Mouse (Mus musculus) lung, postnatal 4 days (tissue): Measurements from ENCODE around the gene B3gnt7.

ENCODE experiments used
- DNase-seq, 2 experiments: peaks; one replicate each; pipeline ENCODE4 v3.0.0; 2021

The B3gnt7 gene

GRCm38 (mm10) chr1:86345956-86346355 lies 43.3 kb downstream of the B3gnt7 start:
- DNase-seq = no peak

GRCm38 (mm10) chr1:86346851-86347715 lies 44.5 kb downstream of the B3gnt7 start:
- no peak for DNase-seq

GRCm38 (mm10) chr1:86347716-86348045 lies 45.0 kb downstream of the B3gnt7 start:
- no peak for DNase-seq

GRCm38 (mm10) chr1:86348083-86348482 lies 45.5 kb downstream of the B3gnt7 start:
- no peak for DNase-seq

GRCm38 (mm10) chr1:86348801-86349200 lies 46.2 kb downstream of the B3gnt7 start:
- DNase-seq = no peak

- DNase-seq = no peak
Observed at GRCm38 (mm10) chr1:86349201-86349600, 46.6 kb downstream of the B3gnt7 start.

- DNase-seq = no peak
Observed at GRCm38 (mm10) chr1:86349696-86350095, 47.1 kb downstream of the B3gnt7 start.

GRCm38 (mm10) chr1:86350576-86350975 lies 47.9 kb downstream of the B3gnt7 start:
- no peak for DNase-seq

GRCm38 (mm10) chr1:86354186-86354585 lies 51.6 kb downstream of the B3gnt7 start:
- no peak for DNase-seq
